Mouse (Mus musculus) left cerebral cortex, adult 18-20 months (tissue): ENCODE results near the gene Krt42. TPM values are rescaled to one million over a fixed set of nuclear protein-coding genes. Genes with fewer than 3 reads are reported as not detected.
"Not testable (repeated sequence)": the region's sequence is repeated elsewhere in the genome, so short reads cannot be mapped to it uniquely, and the experiment has no call there.

Experiments
- DNase-seq, 2 experiments: peaks; one replicate each; pipeline ENCODE4 v3.0.0; 2021 to 2022; ENCODE audit warnings: low spot score in 2 of 2, mixed read lengths in 1 of 2
- long read RNA-seq, 2 experiments: library from polyadenylated mRNA; stranded (forward); transcript quantifications; one replicate each; pipeline ENCODE4 v2.0.0; 2021
- total RNA-seq, 2 experiments: library from RNA; stranded (reverse); gene quantifications; 2 replicates each; pipeline ENCODE4 v1.2.3; 2021

Gene Krt42
- total RNA-seq: under 1 TPM in 1 of 2 experiments, not detected in 1; 0.35 TPM
- long read RNA-seq, experiment 1: 0 reads
- long read RNA-seq, experiment 2: 0 reads

- DNase-seq: no peak
Measured at GRCm38 (mm10) chr11:100269821-100270332, at the start of gene Krt42. TSS of gene Krt42 (minus strand) at chr11:100269871.

GRCm38 (mm10) chr11:100318529-100319451 is 49.1 kb upstream of the Krt42 start:
- DNase-seq: no peak

- DNase-seq: no peak
Measured at GRCm38 (mm10) chr11:100317826-100318380, 48.2 kb upstream of the Krt42 start.

GRCm38 (mm10) chr11:100315439-100315838 is 45.8 kb upstream of the Krt42 start:
- no peak for DNase-seq

GRCm38 (mm10) chr11:100313424-100313823 is 43.8 kb upstream of the Krt42 start:
- no peak for DNase-seq

- peak in 1 of 2 experiments; percentile 49 for DNase-seq
Measured at GRCm38 (mm10) chr11:100312096-100312679, 42.5 kb upstream of the Krt42 start.

GRCm38 (mm10) chr11:100311656-100312055 is 42.0 kb upstream of the Krt42 start:
- no peak for DNase-seq

- DNase-seq: not testable (repeated sequence)
Measured at GRCm38 (mm10) chr11:100308672-100309071, 39.0 kb upstream of the Krt42 start.

GRCm38 (mm10) chr11:100307900-100308299 is 38.2 kb upstream of the Krt42 start:
- DNase-seq: no peak

GRCm38 (mm10) chr11:100301292-100301691 is 31.6 kb upstream of the Krt42 start:
- no peak for DNase-seq

GRCm38 (mm10) chr11:100300293-100300692 is 30.6 kb upstream of the Krt42 start:
- peak; percentile 48 to 67 for DNase-seq

GRCm38 (mm10) chr11:100298274-100299036 is 28.8 kb upstream of the Krt42 start:
- DNase-seq: peak; percentile 83 to 91

GRCm38 (mm10) chr11:100297801-100298200 is 28.1 kb upstream of the Krt42 start:
- DNase-seq: no peak

- DNase-seq: peak; percentile 79 to 89
Measured at GRCm38 (mm10) chr11:100295308-100295707, 25.6 kb upstream of the Krt42 start.

- no peak for DNase-seq
Measured at GRCm38 (mm10) chr11:100292884-100293283, 23.2 kb upstream of the Krt42 start.

- no peak for DNase-seq
Measured at GRCm38 (mm10) chr11:100290235-100290634, 20.6 kb upstream of the Krt42 start.

- DNase-seq: no peak
Measured at GRCm38 (mm10) chr11:100288942-100289341, 19.3 kb upstream of the Krt42 start.

GRCm38 (mm10) chr11:100287024-100287423 is 17.4 kb upstream of the Krt42 start:
- no peak for DNase-seq

- DNase-seq: no peak
Measured at GRCm38 (mm10) chr11:100284988-100285387, 15.3 kb upstream of the Krt42 start.

- DNase-seq: peak; percentile 67 to 79
Measured at GRCm38 (mm10) chr11:100282549-100282948, 12.9 kb upstream of the Krt42 start.
